Mouse (Mus musculus) cerebellum, adult (tissue): ENCODE data around the gene Fam216a.
"Not testable (repeated sequence)": the region's sequence is repeated elsewhere in the genome, so short reads cannot be mapped to it uniquely, and the experiment has no call there.

Source experiments
- ATAC-seq: cut with Nextera tagmentation; 2 replicates; pipeline ENCODE4 v1.9.2; 2017; ENCODE audit warnings: mild to moderate bottlenecking, moderate library complexity, mixed read lengths; ENCODE audit not compliant: insufficient number of reproducible peaks, low FRiP score, low TSS enrichment

The Fam216a gene

GRCm38 (mm10) chr5:122372192-122372769 lies at the start of gene Fam216a:
Gene Fam216a (minus strand): TSS chr5:122372364.
- peak; percentile 90 for ATAC-seq

GRCm38 (mm10) chr5:122421271-122422068 lies 49.3 kb upstream of the Fam216a start, which contains the start of gene Anapc7:
Gene Anapc7 (plus strand): TSS chr5:122421693.
- ATAC-seq, result peak; percentile 15; the same call in 1 of the 2 replicates

DNA sequence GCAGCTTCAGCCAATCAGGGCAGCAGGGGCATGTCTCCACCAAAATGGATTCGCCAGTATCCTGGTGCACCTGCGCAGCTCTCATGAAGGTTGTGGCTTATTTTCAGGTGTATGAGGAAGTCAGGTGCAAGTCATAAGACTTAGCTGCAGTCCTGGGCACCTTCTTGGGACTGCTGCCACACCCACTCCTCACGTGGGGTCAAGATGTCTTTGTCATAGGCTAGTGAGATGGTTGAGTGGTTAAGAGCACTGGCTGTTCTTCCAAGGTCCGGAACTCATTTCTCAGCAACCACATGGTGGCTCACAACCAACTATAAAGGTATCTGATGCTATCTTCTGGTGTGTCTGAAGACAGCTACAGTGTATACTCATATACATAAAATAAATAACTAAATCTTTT lies 48.5 kb upstream of the Fam216a start:
- ATAC-seq, result not testable (repeated sequence)

DNA sequence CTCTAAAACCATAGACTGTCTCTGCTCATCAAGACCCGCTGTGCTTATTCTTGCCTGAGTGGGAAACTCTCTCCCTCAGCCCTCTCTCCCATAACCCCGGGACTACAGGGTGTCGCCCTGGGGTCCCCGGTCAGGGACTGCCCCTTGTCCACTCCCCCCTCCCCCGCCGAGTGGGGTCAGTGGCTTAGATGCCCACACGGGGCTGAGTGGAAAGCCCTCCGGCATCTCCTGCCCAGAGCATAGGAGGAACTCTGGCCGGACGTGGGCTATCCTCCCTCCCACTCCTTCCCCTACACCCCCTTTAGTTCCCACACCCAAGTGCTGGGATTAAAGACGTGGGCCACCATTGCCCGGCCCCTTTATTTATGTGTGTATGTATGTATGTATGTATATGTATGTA lies 43.3 kb upstream of the Fam216a start:
- no peak for ATAC-seq

- no peak for ATAC-seq
These were observed 42.2 kb upstream of the Fam216a start for GRCm38 (mm10) chr5:122414351-122414750.

- no peak for ATAC-seq
These were observed 40.7 kb upstream of the Fam216a start for GRCm38 (mm10) chr5:122412826-122413225.

GRCm38 (mm10) chr5:122411892-122412291 lies 39.7 kb upstream of the Fam216a start:
- no peak for ATAC-seq

- no peak for ATAC-seq
These were observed 37.8 kb upstream of the Fam216a start for GRCm38 (mm10) chr5:122409692-122410645.

GRCm38 (mm10) chr5:122405537-122405936 lies 33.4 kb upstream of the Fam216a start:
- no peak for ATAC-seq

- no peak for ATAC-seq
These were observed 31.2 kb upstream of the Fam216a start for GRCm38 (mm10) chr5:122403362-122403761.

DNA sequence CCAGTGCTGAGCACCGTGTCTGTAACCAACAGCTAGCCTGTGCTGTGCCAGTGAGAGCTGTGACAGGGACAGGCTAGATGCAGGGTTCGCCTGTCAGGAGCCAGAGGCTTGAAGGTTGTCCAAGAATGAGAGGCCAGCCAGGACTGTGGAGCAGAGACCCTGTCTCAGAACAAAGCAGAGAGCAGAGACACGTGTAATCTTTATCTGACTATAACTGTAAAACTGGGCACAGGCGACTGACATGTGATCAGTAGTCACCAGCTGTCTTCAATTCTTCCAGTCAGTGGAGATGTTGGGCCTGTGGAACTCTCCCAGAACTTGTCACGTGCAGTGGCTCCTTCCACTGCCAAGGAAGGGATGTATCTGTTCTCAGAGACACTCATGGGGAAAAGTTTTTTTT lies 30.6 kb upstream of the Fam216a start:
- 0 out of 2 replicates have a peak, but pooled peaks have one; percentile 36 for ATAC-seq

GRCm38 (mm10) chr5:122402160-122402559 lies 30.0 kb upstream of the Fam216a start:
- no peak for ATAC-seq

GRCm38 (mm10) chr5:122401303-122401640 lies 29.1 kb upstream of the Fam216a start:
- peak; percentile 49; the same call in 1 of the 2 replicates for ATAC-seq

GRCm38 (mm10) chr5:122400628-122401302 lies 28.6 kb upstream of the Fam216a start:
- ATAC-seq, result no peak

DNA sequence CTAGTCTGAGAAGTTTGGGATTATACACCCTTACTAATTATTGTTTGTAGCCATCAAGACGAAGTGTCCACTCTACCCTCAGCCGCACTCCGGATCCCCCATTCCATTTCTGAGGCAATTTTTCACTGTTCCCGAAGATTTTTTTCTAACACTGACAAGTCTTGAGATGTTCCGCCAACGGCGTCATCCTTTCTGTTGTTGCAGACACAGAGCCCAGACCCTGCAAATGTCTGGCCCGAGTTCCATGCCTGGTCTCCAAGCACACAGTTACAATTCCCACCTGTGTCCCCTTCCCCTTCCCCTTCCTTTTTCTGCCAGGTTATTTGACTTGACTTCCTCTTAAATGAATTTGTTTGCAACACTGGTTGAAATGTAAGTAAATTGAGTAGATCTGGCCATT lies 27.7 kb upstream of the Fam216a start:
- ATAC-seq, result no peak

DNA sequence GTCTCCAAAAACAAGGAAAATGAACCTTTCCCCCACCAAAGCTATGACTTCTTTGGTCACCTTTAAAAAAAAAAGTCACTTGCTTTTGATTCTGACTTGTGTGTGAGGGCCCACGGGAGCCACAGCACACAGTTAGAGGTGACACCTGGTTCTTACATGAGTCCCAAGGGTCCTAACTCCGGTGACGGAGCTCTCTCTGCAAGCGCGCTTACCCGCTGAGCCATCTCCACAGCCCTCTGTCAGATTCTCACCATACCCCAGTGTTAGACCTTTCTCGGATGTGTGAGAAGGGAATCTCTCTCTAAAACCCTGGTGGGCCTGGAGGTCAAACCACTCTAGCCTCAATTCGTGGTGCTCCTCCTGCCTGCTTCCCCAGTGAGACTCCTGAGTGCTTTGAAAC lies 25.3 kb upstream of the Fam216a start:
- ATAC-seq, result no peak

DNA sequence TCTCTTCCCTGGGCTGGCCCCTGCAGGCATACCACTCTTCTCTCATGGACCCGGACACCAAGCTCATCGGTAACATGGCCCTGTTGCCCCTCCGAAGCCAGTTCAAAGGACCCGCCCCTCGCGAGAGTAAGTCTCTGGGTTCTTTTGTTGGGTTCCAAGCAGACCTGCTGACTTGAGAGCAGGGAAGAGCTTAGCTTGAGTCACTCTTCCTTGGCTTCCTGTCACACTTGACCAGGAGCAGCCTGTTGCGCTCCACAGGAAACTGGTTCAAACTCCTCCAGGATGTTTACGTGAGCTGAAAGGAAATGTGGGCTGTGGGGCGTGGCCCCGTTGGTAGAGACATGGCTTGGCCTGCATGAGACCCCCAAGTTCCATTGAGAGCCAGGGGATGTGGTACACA lies 24.6 kb upstream of the Fam216a start:
- no peak for ATAC-seq

- no peak for ATAC-seq
These were observed 21.7 kb upstream of the Fam216a start for GRCm38 (mm10) chr5:122393887-122394286.

GRCm38 (mm10) chr5:122392227-122393004 lies 20.3 kb upstream of the Fam216a start:
- peak; percentile 8; the same call in 1 of the 2 replicates for ATAC-seq
